Mouse (Mus musculus) hindbrain, embryonic 16.5 days (tissue): ENCODE results near the gene Rtca. TPM values are rescaled to one million over a fixed set of nuclear protein-coding genes. Genes with fewer than 3 reads are reported as not detected.

Source experiments
- ATAC-seq: fragments of 200-750 bp; cut with Nextera tagmentation; 2 replicates; pipeline ENCODE4 v1.8.0; 2017; ENCODE audit warnings: moderate TSS enrichment, moderate library complexity
- H3K27ac ChIP-seq: fragments of 300-500 bp; sonication (generic); 2 replicates; pipeline ENCODE4 v1.5.1; 2014; ENCODE audit warnings: low read depth, mild to moderate bottlenecking, control low read depth, low read length, moderate library complexity
- H3K27me3 ChIP-seq: fragments of 300-500 bp; sonication (generic); replicated peaks from 2 replicates; pipeline ENCODE4 v1.6.1; 2014; ENCODE audit warnings: low read length; ENCODE audit not compliant: control insufficient read depth, insufficient read depth
- H3K36me3 ChIP-seq: fragments of 300-500 bp; sonication (generic); 2 replicates; pipeline ENCODE4 v1.6.1; 2014; ENCODE audit warnings: mild to moderate bottlenecking, low read length, moderate library complexity, mixed read lengths; ENCODE audit not compliant: control insufficient read depth, insufficient read depth
- H3K4me1 ChIP-seq: fragments of 300-500 bp; sonication (generic); 2 replicates; pipeline ENCODE4 v1.6.1; 2014; ENCODE audit warnings: low read depth, low read length; ENCODE audit not compliant: control insufficient read depth, insufficient read depth
- H3K4me2 ChIP-seq: fragments of 300-500 bp; sonication (generic); 2 replicates; pipeline ENCODE4 v1.6.1; 2014; ENCODE audit warnings: mild to moderate bottlenecking, low read length, control low read depth, moderate library complexity
- H3K4me3 ChIP-seq: fragments of 300-500 bp; sonication (generic); 2 replicates; pipeline ENCODE4 v1.5.1; 2014; ENCODE audit warnings: mild to moderate bottlenecking, low read length, control low read depth, moderate library complexity
- H3K9ac ChIP-seq: fragments of 300-500 bp; sonication (generic); 2 replicates; pipeline ENCODE4 v1.6.1; 2014; ENCODE audit warnings: low read depth, mild to moderate bottlenecking, control low read depth, low read length, moderate library complexity
- H3K9me3 ChIP-seq: fragments of 300-500 bp; sonication (generic); 2 replicates; pipeline ENCODE4 v1.6.1; 2014; ENCODE audit warnings: mild to moderate bottlenecking, low read length, moderate library complexity; ENCODE audit not compliant: control insufficient read depth
- WGBS: fragments of 180-500 bp; shearing (Covaris S2); extraction: QIAGEN DNeasy Blood & Tissue Kit; methylation state at CpG from one replicate; pipeline ENCODE4 v1.1.7; 2014; 5-methylcytosine and 5-hydroxymethylcytosine counted together
- polyA plus RNA-seq: library from polyadenylated mRNA; unstranded; fragments of >200 nt; fragmentation: Nextera tagmentation; extraction: Ambion mirVana; gene quantifications from 2 replicates; pipeline ENCODE4 v1.2.1, GENCODE M21; 2015

The Rtca gene
- 113 and 121 TPM in 2 replicates for polyA plus RNA-seq

DNA sequence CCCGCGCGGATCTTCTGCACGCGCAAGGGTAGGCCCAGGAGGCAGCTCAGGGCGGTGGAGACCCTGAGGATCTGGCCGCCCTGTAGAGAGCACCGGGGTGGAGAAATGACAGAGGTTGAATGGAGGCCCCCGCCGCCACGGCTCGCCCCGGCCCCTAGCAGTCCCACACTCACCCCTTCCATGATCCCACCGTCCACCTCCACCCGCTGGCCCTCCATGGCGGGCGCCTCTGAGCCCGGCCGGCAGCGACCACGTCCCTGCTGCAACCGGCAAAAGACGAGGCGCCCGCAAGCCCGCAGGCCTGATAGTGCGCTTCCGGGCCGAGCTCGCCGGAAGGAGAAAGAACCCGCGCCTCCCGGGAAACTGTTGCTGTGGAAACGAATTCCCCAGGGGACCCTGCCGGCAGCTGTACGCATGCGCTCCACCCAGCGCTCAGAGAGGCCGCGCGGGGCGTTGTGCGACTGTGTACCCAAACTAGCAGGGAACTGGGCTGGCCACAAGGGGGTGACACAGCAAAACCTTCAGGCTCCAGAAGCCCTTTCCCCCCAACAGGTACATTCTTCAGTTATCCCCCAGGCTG is at the start of gene Rtca:
Gene Rtca (minus strand): TSS at position 437 of the 580 bp plus-strand sequence.
- peak within 1 kb of the TSS; percentile 79 for H3K4me2 ChIP-seq
- peaks cover 14% of the 10 kb centered on the region for H3K36me3 ChIP-seq
- peak within 1 kb of the TSS; percentile 94 for H3K4me3 ChIP-seq
- WGBS, result under 1% methylated on average over 42 of the region's 44 CpGs
- peak within 1 kb of the TSS; percentile 97 for H3K9ac ChIP-seq
- peaks cover 13% of the 10 kb centered on the region for H3K4me1 ChIP-seq
- no peaks in the 10 kb centered on the region for H3K27me3 ChIP-seq
- ATAC-seq, result peak; percentile 95
- no peaks in the 10 kb centered on the region for H3K9me3 ChIP-seq
- peak within 1 kb of the TSS; percentile 84 for H3K27ac ChIP-seq

DNA sequence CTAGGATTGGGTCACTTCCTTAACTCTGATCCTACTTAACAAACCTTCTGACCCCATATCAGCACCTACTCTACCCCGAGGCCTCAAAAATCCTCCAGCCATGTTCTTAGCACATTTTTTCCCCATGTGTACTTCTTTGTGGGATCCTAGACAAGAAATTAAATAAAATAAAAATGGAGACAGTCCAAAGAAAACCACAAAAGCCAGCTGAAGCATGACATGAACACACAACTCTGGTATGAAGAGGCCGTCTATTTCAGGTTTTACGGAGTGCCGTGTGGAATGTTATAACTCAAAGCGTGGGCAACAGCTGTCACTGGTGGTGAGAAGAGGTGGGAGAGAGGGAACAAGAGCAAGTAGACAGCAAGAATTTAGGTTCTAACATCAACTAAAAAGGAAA is 43.4 kb upstream of the Rtca start:
- Histone ChIP-seq H3K9ac (no peak overlapping the region), H3K4me2 (no peak overlapping the region), H3K36me3 (peaks cover 14% of the 10 kb centered on the region), H3K27me3 (no peaks in the 10 kb centered on the region), H3K4me1 (no peaks in the 10 kb centered on the region), H3K4me3 (no peak overlapping the region), H3K27ac (no peak overlapping the region), H3K9me3 (no peaks in the 10 kb centered on the region)
- ATAC-seq, result no peak
- WGBS, result 96% methylated on average over 5 of the region's 5 CpGs

DNA sequence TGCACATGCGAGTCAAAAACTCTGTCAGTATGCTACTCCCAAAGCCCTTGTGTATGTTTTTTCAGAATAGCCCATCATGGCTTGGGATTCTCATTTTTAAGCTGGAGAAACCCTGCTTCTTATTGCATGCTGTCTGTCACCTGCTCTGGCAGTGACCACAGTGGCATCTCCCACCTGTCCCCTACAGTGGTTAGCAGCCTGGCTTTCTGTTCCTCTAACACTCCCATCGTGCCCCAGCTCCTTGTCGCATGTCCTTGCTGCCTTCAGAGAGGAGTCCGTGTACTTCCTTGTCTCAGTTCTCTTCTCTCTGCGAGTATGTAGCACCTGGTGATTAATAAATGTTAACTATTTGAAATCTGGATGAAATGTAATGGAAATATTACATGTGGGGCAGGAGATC is 39.4 kb upstream of the Rtca start:
- Histone ChIP-seq H3K4me1 (no peaks in the 10 kb centered on the region), H3K36me3 (peaks cover 18% of the 10 kb centered on the region), H3K4me2 (no peak overlapping the region), H3K27ac (no peak overlapping the region), H3K9ac (no peak overlapping the region), H3K4me3 (no peak overlapping the region), H3K9me3 (no peaks in the 10 kb centered on the region), H3K27me3 (no peaks in the 10 kb centered on the region)
- ATAC-seq, result no peak
- 86% methylated on average over 5 of the region's 5 CpGs for WGBS

DNA sequence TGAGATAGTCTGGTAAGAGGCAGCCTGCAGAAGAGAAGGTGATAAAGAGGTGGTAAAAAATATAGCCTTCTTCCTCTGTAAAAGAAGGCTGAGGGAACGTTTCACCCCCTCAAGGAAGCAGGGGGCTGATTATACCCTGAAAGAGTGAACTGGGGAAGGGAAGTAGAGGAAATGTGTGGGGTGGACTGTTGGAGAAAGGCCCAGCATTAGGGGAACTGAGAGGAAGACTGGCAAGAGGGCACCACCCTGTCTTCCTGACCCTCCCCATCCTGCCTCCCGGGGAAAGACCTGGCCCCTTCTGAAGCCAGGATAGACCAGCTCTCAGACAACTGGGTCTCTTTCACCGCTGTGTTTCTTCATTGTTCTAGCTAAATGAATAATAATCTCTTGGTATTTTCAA is 34.5 kb upstream of the Rtca start:
- H3K4me1 ChIP-seq, result no peaks in the 10 kb centered on the region
- no peak overlapping the region for H3K27ac ChIP-seq
- WGBS, result 82% methylated on average over 3 of the region's 3 CpGs
- H3K4me3 ChIP-seq, result no peak overlapping the region
- H3K36me3 ChIP-seq, result peaks cover 15% of the 10 kb centered on the region
- ATAC-seq, result no peak
- no peaks in the 10 kb centered on the region for H3K9me3 ChIP-seq
- no peak overlapping the region for H3K9ac ChIP-seq
- no peak overlapping the region for H3K4me2 ChIP-seq
- no peaks in the 10 kb centered on the region for H3K27me3 ChIP-seq

DNA sequence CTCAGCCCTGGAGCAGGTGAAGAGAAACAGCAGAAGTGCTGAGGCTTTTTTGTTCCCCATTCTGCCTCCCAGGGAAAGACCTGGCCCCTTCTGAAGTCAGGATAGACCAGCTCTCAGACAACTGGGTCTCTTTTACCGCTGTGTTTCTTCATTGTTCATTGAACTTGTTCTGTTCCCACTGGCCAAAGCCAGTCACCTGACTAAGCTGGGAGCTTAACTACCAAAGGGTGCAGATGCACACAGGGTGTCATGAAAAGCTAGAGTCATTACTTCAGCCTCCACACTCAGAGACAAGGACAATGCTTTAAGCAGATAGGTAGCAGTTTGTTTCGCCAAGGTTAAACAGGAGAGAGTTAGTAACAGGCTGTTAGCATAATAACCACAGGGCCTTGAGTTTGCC is 34.1 kb upstream of the Rtca start:
- no peak overlapping the region for H3K4me2 ChIP-seq
- H3K9me3 ChIP-seq, result no peaks in the 10 kb centered on the region
- H3K4me3 ChIP-seq, result no peak overlapping the region
- no peaks in the 10 kb centered on the region for H3K27me3 ChIP-seq
- H3K9ac ChIP-seq, result no peak overlapping the region
- ATAC-seq, result no peak
- no peak overlapping the region for H3K27ac ChIP-seq
- no peaks in the 10 kb centered on the region for H3K4me1 ChIP-seq
- WGBS, result 89% methylated on average over 2 of the region's 2 CpGs
- H3K36me3 ChIP-seq, result peaks cover 11% of the 10 kb centered on the region; the same call in 1 of the 2 replicates

DNA sequence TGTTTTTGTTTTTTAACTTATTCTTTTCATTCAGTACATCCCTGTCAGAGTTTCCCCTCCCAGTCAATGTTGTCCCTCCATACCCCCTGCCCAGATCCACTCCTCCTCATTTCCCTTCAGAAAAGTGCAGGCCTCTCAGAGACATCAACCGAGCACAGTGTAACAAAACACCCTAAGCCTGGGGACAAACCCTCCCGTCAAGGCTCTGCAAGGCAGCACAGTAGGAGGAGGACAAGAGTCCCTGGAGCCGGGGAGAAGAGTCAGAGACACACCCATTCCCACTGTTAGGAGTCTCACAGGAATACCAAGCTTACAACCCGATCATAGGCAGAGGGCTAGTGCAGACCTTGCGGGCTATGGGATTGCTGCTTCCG is 29.2 kb upstream of the Rtca start:
- no peak overlapping the region for H3K4me2 ChIP-seq
- H3K9me3 ChIP-seq, result no peaks in the 10 kb centered on the region
- no peaks in the 10 kb centered on the region for H3K4me1 ChIP-seq
- H3K27me3 ChIP-seq, result no peaks in the 10 kb centered on the region
- 37% methylated on average over 6 of the region's 6 CpGs for WGBS
- H3K4me3 ChIP-seq, result no peak overlapping the region
- H3K27ac ChIP-seq, result no peak overlapping the region
- ATAC-seq, result no peak
- no peak overlapping the region for H3K9ac ChIP-seq
- H3K36me3 ChIP-seq, result peaks cover 10% of the 10 kb centered on the region

DNA sequence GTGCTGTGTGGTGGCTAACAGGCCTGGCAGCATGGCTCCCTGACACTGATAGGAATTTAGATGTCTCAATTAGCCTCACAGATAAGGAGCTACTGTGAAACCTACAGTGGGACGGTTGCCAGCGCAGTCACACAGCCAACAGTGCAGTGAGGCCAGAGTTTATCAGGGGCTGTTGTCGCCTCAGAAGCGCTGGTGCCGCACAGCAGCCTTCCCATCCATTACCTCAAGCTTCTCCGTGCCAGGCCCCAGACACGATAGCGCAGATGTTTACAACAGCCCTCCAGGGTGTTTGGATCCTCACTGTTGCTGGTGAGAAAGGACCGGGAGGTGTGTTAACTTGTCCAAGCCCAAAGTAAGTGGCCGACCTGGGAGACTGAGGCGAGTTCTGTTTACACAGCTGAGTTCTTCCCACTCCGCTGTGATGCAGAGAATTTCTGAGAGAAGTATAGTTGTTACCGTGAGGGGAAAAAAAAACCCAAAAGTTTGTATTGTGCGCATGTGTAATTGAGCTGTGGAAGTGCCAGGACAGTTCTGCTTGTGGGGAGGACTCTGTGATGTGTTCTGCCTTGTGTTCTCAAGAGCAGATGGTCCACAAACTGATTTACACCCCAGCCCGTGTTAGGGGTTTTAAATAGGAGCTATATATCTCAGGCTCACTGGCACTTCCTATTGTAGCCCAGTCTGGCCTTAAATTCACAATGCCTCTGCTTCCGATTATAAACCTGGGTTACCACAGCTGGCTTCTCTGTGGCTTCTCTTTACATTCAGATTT is 28.6 kb upstream of the Rtca start:
- H3K4me1 ChIP-seq, result no peaks in the 10 kb centered on the region
- peak; percentile 54 for ATAC-seq
- H3K4me3 ChIP-seq, result no peak overlapping the region
- no peak overlapping the region for H3K27ac ChIP-seq
- no peaks in the 10 kb centered on the region for H3K9me3 ChIP-seq
- H3K27me3 ChIP-seq, result no peaks in the 10 kb centered on the region
- H3K4me2 ChIP-seq, result no peak overlapping the region
- H3K9ac ChIP-seq, result no peak overlapping the region
- WGBS, result 55% methylated on average over 16 of the region's 16 CpGs
- H3K36me3 ChIP-seq, result peaks cover 10% of the 10 kb centered on the region

DNA sequence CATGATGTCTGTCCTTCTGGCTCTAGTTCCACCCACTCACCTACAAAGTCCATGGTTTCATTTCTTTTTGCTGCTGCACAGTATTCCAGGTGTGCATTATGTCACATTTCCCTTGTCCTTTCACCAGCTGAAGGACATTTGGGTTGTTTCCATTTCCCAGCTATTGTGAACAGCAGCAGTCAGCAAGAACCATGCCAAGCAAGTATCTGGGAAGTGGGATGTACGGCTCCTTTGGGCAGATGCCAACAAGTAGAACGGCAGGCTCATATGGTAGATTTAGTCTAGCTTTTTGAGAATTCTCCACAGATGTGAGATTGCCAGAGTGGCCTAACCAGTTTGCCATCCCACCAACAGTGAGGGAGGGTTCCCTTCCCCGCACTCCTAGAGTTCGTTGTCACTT is 22.8 kb upstream of the Rtca start:
- H3K9me3 ChIP-seq, result no peaks in the 10 kb centered on the region
- no peaks in the 10 kb centered on the region for H3K4me1 ChIP-seq
- H3K4me3 ChIP-seq, result no peak overlapping the region
- no peak overlapping the region for H3K4me2 ChIP-seq
- WGBS, result 69% methylated on average over 4 of the region's 4 CpGs
- ATAC-seq, result no peak
- peaks cover 6% of the 10 kb centered on the region for H3K36me3 ChIP-seq
- H3K9ac ChIP-seq, result no peak overlapping the region
- H3K27me3 ChIP-seq, result no peaks in the 10 kb centered on the region
- no peak overlapping the region for H3K27ac ChIP-seq

DNA sequence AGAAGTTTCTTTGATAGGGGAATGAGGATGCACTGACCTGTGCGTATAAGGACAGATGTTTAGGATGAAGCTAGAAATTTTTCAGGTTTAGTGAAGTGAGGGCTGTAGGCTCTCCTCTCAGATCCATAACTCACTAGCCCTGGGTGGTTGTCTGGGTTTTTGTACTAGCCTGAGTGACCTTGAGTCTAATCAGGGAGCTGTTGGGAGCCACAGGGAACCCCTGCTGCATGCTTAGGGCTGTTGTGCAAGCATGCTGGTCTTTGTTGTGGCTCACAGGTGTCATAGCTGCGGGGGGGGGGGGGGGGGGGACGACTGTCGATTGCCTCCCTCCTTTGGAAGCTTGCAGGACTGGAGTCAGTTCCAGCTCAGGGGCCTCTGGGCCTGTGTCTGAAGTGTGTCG is 21.7 kb upstream of the Rtca start:
- H3K9ac ChIP-seq, result no peak overlapping the region
- 90% methylated on average over 3 of the region's 5 CpGs for WGBS
- no peak for ATAC-seq

More for the DNA sequence above, 21.7 kb upstream of the Rtca start:
- H3K27me3 ChIP-seq, result no peaks in the 10 kb centered on the region
- no peaks in the 10 kb centered on the region for H3K4me1 ChIP-seq
- H3K9me3 ChIP-seq, result no peaks in the 10 kb centered on the region
- H3K36me3 ChIP-seq, result peaks cover 2% of the 10 kb centered on the region; the same call in 1 of the 2 replicates
- H3K27ac ChIP-seq, result no peak overlapping the region
- H3K4me2 ChIP-seq, result no peak overlapping the region
- no peak overlapping the region for H3K4me3 ChIP-seq
